Mouse (Mus musculus) heart, postnatal 0 days (tissue): ENCODE results near the gene Hist2h2aa2.

ENCODE experiments used
- CTCF ChIP-seq: IDR thresholded peaks from 2 replicates; pipeline ENCODE4 v1.5.1; 2016; ENCODE audit warnings: antibody characterized with exemption, control low read depth, low read depth
- EP300 ChIP-seq: IDR thresholded peaks from 2 replicates; pipeline ENCODE4 v1.6.1; 2016; ENCODE audit warnings: antibody characterized with exemption, low read depth

GRCm38 (mm10) chr3:96250890-96251289, 10.8 kb upstream of the Hist2h2aa2 start:
- TF ChIP-seq CTCF (no peak), EP300 (no peak)
